Mouse (Mus musculus) adrenal gland, postnatal 36 days (tissue): Measurements from ENCODE around the gene Fam69b. TPM values are rescaled to one million over a fixed set of nuclear protein-coding genes. Genes with fewer than 3 reads are reported as not detected.

Experiments used
- DNase-seq, 2 experiments: peaks; one replicate each; pipeline ENCODE4 v3.0.0; 2021; ENCODE audit warnings: mixed read lengths in 1 of 2
- total RNA-seq, 2 experiments: library from RNA; stranded (reverse); gene quantifications; 2 replicates each; pipeline ENCODE4 v1.2.3; 2021

Gene Fam69b
- total RNA-seq, 2 experiments from 2014 or later = 5.8 to 8.8 TPM

DNA sequence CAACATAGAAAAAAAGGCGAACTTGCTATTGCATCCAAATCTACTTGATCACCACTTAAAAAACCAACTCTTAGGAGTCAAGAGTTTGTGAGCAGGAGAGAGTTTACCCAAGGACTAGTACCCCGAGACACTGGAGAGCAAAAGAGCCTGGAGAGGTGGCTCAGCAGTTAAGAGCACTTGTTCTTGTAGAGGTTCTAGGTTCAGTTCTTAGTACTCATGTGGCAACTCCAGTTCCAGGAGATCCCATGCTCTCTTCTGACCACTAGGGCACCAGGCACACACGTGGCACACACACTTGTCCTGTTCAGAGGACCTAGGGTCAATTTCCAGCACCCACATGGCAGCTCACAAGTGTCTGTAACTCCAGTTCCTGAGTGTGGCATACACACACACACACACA lies 2.2 kb upstream of the Fam69b start:
- DNase-seq = no peak

GRCm38 (mm10) chr2:26628792-26629437 lies 658 bp downstream of the Fam69b start:
- no peak for DNase-seq

GRCm38 (mm10) chr2:26632541-26633395 lies 4.5 kb downstream of the Fam69b start:
- no peak for DNase-seq

DNA sequence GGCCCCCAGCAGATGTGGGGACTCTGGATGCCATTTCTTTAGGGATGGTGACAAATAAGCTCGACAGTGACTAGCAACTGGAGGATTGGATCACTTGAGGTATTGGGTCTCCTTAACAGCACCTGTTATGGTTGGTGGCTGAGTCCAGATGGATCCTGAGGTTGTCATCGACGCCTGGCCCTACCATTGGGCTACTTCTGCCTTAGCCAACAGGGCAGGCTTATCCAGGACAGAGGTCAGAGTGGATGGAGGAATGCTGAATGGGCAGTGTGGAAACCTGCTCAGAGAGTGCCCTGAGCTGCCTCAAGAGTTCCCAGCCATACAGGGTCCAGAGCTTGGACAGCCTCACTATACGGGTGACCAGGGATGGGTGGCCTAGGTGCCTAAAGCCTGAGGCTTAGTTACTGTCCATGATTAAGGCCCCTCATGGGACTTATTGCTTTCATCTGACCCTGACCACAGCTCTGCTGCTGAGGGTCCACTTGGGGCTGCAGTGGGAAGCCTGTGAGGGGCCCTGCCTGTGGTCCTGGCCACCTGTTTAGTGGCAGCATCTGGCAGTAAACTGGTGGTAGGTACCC lies 5.8 kb downstream of the Fam69b start:
- no peak for DNase-seq

DNA sequence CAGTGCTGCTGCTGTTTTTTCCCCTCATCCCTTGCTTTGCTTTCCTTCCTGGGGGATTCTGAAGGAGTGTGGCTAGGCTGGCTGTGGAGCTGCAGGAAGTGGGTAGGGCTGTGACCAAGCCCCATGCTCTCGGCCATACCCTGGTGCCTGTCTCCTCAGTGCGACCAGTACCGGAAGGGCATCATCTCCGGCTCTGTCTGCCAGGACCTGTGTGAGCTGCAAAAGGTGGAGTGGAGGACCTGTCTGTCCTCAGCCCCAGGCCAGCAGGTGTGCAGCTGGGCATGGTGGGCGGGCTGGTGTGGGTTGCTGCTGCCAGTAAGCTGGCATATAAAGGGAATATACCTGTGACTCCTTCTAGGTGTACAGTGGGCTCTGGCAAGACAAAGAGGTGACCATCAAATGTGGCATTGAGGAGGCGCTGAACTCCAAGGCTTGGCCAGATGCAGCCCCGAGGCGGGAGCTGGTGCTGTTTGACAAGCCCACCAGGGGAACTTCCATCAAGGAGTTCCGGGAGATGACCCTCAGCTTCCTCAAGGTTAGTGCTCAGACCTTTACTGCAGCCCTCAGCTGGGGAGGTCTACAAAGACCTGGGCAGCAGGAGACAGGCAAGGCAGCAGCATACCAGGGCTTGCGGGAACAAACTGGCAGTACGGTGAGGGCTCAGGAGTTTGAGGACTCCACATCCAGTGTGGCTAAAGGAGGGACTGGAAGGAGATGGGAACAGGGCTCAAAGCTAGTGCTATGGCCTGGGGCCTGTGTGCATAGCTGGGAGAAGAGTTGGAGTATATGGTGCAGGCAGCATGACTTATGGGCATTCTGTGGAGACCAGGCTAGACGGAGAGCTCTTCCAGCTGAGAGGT lies 6.6 kb downstream of the Fam69b start:
- peak in 1 of 2 experiments; percentile 32 for DNase-seq

DNA sequence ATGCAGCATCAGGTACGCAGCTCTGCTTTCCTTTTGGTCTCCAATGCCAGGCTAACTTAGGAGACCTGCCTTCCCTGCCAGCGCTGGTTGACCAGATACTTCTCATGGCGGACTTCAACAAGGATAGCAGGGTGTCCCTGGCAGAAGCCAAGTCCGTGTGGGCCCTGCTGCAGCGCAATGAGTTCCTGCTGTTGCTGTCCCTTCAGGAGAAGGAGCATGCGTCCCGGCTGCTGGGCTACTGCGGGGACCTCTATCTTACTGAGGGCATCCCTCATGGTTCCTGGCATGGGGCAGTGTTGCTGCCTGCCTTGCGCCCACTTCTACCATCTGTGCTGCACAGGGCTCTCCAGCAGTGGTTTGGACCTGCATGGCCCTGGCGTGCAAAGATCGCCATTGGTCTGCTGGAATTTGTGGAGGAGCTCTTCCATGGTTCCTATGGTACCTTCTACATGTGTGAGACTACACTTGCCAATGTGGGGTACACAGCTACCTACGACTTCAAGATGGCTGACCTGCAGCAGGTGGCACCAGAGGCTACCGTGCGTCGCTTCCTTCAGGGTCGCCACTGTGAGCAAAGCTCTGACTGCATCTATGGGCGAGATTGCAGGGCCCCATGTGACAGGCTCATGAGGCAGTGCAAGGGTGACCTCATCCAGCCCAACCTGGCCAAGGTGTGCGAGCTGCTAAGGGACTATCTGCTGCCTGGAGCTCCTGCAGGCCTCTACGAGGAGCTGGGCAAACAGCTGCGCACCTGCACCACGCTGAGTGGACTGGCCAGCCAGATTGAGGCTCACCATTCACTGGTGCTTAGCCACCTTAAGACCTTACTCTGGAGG lies 7.5 kb downstream of the Fam69b start:
- no peak for DNase-seq

DNA sequence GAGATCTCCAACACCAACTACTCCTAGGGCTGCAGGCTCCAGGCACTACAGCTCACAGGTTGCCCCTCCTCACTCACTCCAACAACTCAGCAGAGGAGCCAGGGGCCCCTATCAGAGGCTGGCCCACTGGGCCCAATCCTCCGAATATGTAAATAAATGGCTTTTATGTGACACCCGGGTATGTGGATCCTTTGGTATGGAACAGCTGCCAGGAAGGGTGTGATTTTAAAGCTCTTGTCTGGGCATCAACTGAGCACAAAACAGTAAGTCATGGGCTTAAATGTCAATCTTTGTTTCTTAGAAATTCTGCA lies 8.0 kb downstream of the Fam69b start:
- DNase-seq = no peak

DNA sequence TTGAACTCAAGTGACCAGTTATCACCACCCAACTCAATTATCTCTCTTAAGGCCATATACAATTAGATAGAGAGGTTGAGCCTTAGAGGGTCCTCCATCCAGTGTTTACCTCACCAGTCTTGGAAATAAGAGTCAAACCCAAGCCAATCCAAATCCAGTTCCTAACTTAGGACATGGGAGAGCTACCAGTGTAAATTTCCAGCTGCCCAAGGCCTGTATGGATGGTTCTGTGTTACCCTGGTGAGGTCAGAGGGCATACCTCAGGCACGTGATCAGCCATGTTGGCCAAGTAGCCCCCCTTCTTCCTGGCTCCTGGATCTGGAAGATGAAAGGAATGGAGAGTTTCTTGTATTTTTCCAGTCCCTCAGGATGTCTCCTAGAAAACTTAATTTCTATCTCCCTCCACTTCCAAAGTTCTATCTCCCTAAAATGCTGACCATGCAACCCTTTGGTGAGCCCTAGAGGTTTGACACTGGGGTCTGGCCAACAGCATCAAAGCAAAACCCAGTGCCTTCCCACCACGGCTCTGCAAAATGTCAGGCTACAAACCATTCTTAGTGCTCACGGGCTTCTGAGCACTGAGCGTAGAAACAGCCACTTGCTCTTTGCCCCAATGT lies 9.2 kb downstream of the Fam69b start:
- DNase-seq = no peak

DNA sequence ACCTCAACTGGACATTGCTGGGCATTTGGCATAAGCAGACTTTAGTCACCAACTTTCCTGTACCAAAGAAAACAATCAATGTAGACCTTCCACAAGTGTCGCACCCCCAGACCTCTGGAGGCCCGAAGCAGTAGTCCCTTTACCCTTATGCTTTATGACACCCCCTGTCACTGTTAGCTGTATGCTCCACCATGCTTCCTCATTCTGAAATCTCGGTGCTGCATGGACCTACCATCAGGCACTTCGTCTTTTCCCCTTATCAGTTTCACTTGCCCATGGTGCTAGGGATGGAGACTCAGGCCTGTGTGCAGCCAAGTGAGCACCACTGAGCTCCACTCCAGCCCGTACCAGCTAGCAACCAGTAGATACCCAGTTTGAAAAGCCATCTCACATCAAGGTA lies 9.8 kb downstream of the Fam69b start:
- DNase-seq = no peak

- no peak for DNase-seq
Measured at GRCm38 (mm10) chr2:26638572-26638971, 10.3 kb downstream of the Fam69b start.

DNA sequence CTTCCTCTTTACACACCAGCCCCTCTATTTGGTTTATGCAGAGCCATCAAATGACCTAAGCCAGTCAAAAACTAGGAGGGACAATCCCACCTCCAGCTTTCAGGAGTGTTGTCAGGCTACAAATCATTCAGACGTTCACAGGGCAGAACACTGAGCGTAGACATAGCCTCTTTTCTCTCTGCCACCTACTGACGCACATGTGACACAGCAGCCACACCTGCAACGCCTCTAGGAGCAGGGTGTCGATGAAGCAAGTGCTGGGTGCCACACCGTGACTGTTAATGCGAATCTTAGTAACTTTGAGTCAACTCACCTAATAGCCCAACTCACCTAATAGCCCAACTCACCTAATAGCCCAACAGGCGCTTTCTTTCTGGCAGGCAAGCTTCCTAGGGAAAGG lies 10.8 kb downstream of the Fam69b start:
- peak; percentile 46 to 52 for DNase-seq

DNA sequence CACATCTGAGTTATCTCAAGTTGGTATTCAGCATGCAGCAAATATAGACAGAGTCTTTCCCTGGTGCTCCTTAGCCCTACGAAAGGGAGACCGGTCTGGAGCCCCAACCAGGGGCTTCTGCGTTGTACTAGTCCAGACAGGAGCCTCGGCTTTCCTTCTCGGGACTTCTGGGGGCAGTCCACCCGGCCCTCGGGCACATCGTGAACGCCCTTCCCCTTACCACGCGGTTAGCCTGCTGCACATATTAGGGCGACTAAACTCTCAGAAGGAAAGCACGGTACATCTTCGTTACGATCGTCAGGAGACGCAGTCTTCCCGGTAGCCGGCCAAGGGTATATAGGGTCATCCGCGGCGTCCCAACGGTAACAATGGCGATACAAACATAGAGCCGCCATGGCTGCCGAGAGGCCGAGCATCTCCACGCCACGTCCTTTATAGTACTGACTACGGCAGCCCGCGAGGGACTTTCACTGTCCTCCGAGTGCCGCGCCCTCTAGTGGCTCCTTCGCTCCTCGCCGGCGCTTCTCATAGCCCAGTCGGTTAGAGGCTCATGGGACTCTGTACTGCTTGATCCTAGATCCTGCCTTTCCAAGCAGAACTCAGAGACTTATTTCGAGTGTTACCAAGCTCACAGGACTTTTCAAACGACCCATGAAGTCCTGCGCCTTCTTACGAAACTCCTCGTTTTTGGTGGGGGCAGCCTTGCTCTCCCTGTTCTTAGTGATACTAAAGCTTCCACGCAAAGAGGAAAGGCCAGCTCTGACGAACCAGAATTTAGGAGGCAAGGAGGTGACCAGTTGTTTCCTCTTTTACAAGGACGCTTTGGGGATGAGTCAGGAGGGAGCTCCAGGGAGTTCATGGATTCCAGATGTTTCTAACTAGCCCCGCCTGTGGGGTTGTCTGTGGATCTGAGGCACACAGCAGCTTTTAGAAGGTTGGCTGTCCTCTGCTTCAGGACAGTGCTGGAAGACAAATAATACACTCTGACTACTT lies 11.9 kb downstream of the Fam69b start:
- peak; percentile 96 to 97 for DNase-seq

- no peak for DNase-seq
Measured at GRCm38 (mm10) chr2:26641006-26641647, 12.9 kb downstream of the Fam69b start.

GRCm38 (mm10) chr2:26643942-26644341 lies 15.7 kb downstream of the Fam69b start:
- peak; percentile 53 to 61 for DNase-seq

- DNase-seq = peak; percentile 69 to 80
Measured at GRCm38 (mm10) chr2:26646643-26647293, 18.5 kb downstream of the Fam69b start.

DNA sequence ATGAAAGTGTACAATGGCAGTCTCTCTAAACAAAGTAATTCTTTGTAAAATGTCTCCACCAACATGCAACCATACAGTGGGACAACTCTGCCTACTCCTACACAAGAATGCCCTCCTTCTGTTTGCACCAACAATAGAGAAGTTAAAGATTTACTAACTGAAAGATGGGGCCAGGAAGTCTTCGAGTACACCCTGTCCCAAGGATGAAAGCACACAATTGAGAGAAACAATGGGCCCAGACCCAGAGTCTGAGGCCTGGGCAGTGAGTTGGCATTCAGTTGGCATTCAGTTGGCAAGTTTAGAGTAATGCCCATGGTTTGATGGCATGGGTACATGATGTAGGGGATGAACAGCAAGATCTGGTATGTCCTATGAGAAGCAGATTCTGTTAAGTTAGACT lies 26.4 kb downstream of the Fam69b start:
- no peak for DNase-seq

DNA sequence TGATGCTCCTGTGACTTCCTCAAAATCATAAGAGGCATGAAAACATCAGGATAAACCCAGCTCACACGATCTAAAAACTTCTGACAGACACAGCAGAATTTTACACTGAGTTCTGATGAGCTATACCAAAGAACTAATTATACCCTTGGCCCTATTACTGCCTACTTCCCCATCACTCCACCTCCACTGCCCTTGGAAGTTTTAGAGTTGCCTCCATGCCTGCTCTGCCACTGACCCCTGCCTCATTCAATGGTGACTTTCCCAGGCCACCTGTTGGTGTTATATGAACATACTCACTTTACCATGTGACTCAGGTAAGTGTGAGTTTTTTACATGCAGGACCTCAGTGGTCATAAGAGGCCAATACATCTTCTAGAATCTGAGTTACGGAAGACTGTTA lies 29.2 kb downstream of the Fam69b start:
- DNase-seq = no peak

- DNase-seq = no peak
Measured at GRCm38 (mm10) chr2:26661143-26661752, 33.0 kb downstream of the Fam69b start.
